Mouse (Mus musculus) ES-Bruce4 (cell line): Measurements from ENCODE around the gene Yipf2. TPM values are rescaled to one million over a fixed set of nuclear protein-coding genes. Genes with fewer than 3 reads are reported as not detected.

Experiments
- H3K27ac ChIP-seq: 2 replicates; pipeline ENCODE4 v1.5.1; 2012; ENCODE audit warnings: low read length, inconsistent platforms; ENCODE audit not compliant: insufficient read depth
- H3K27me3 ChIP-seq: 2 replicates; pipeline ENCODE4 v1.6.1; 2012; ENCODE audit warnings: mild to moderate bottlenecking, low read length, inconsistent platforms; ENCODE audit not compliant: control insufficient read depth, poor library complexity, insufficient read depth, severe bottlenecking
- H3K36me3 ChIP-seq: 2 replicates; pipeline ENCODE4 v1.6.1; 2012; ENCODE audit warnings: inconsistent platforms, mild to moderate bottlenecking, low read length, moderate library complexity; ENCODE audit not compliant: control insufficient read depth, poor library complexity, insufficient read depth, severe bottlenecking
- H3K4me1 ChIP-seq: one replicate; pipeline ENCODE4 v1.8.1; 2011; ENCODE audit warnings: low read length; ENCODE audit not compliant: control insufficient read depth, insufficient read depth
- H3K4me3 ChIP-seq: 2 replicates; pipeline ENCODE4 v1.5.1; 2011; ENCODE audit warnings: low read depth, mild to moderate bottlenecking, low read length
- H3K9ac ChIP-seq: 2 replicates; pipeline ENCODE4 v1.6.1; 2012; ENCODE audit warnings: low read depth, mild to moderate bottlenecking, inconsistent platforms; ENCODE audit not compliant: poor library complexity, severe bottlenecking
- H3K9me3 ChIP-seq: replicated peaks from 2 replicates; pipeline ENCODE4 v1.6.1; 2012; ENCODE audit warnings: mild to moderate bottlenecking, low read length, inconsistent platforms; ENCODE audit not compliant: control insufficient read depth, poor library complexity, insufficient read depth, severe bottlenecking
- CTCF ChIP-seq: IDR thresholded peaks from one replicate; pipeline ENCODE4 v1.8.1; 2011; ENCODE audit warnings: low read depth, low read length
- EP300 ChIP-seq: IDR thresholded peaks from 2 replicates; pipeline ENCODE4 v1.6.1; 2011; ENCODE audit warnings: low read depth, low read length; ENCODE audit not compliant: insufficient read depth
- POLR2A ChIP-seq: IDR thresholded peaks from one replicate; pipeline ENCODE4 v1.8.1; 2011; ENCODE audit warnings: low read length; ENCODE audit not compliant: insufficient read depth
- polyA plus RNA-seq: library from polyadenylated mRNA; stranded (reverse); fragments of >200 nt; gene quantifications from 2 replicates; pipeline ENCODE4 v1.2.4, GENCODE M21; 2011; ENCODE audit warnings: low read depth; ENCODE audit not compliant: missing spikeins, insufficient read depth, insufficient read length

The Yipf2 gene
- polyA plus RNA-seq, 1 experiment: 17.4 TPM

DNA sequence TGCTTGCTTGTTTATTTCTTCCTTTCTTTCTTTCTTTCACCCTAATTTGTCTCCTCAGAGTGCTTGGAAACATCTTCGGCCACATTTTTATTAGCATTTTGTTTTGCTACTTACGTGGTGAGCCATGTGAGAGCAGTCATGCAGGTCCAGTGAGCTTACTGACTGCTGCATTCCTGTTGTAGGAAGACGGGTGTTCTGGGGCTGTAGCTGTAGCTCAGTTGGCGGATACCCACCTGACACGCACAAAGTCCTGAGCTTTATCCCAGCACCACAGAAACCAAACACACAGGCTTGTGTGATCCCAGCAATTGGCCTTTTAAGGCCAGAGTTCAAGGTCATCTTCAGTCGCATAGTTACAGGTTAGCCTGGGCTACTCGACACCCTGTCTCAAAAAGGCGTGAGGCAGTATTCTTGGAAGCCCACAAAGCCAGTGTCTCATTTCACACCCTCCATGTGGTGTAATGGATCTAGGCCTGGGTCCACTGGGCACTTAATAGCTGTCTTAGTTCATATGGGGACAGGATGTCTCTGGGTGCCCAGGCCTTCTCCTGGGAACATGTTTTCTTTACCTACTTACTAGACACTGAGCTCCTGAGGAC, 23.9 kb downstream of the Yipf2 start:
- no peaks in the 10 kb centered on the region for H3K9me3 ChIP-seq
- no peak overlapping the region for H3K27ac ChIP-seq
- H3K4me1 ChIP-seq: peaks cover 6% of the 10 kb centered on the region
- peaks cover 26% of the 10 kb centered on the region for H3K36me3 ChIP-seq
- TF ChIP-seq POLR2A (no peak), CTCF (no peak), EP300 (no peak)
- no peak overlapping the region for H3K9ac ChIP-seq
- H3K4me3 ChIP-seq: no peak overlapping the region
- no peaks in the 10 kb centered on the region for H3K27me3 ChIP-seq

DNA sequence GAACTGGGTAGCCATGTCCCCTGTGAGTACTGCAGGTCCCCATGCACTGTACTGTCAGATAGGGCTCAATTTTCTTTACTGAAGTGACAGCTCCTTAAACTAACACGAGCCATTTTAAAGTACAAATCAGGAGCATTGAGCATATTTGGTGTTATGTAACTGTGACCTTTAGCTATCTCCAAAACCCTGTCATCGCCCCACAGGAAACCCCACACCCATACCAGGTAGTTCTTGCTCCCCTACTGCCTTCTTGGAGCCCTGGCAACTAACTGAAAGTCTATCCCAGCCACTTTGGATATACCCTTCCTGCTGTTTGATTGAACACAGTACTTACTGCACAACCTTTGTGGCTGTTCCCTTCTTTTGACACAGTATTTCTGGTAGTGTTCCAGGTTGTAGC, 25.6 kb downstream of the Yipf2 start:
- peaks cover 20% of the 10 kb centered on the region for H3K36me3 ChIP-seq
- no peaks in the 10 kb centered on the region for H3K9me3 ChIP-seq
- H3K27me3 ChIP-seq: no peaks in the 10 kb centered on the region
- no peak overlapping the region for H3K4me3 ChIP-seq
- H3K9ac ChIP-seq: no peak overlapping the region
- peaks cover 6% of the 10 kb centered on the region for H3K4me1 ChIP-seq
- no peak for TF ChIP-seq POLR2A
- no peak for TF ChIP-seq CTCF
- TF ChIP-seq EP300: no peak
- H3K27ac ChIP-seq: no peak overlapping the region

DNA sequence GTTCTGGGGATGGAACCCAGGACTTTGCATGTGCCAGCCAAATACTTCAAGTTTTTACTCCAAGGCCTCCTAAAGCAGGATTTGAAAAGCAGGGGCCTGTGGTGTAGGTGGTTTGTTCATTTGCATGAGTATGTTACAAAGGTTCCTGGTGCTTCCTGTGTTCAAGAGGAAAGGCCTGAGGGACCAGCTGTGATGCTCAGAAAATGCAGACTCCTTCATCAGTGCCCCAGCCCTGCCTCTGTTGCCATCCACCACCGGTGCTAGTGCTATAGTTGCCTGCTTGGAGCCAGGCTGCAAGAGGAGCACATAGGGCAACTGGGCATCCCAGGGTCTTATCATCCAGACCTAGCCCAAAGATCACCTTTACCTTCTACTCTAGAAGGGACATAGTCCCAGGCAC, 26.1 kb downstream of the Yipf2 start:
- Histone ChIP-seq H3K4me1 (peaks cover 6% of the 10 kb centered on the region), H3K36me3 (peaks cover 18% of the 10 kb centered on the region), H3K9ac (no peak overlapping the region), H3K9me3 (no peaks in the 10 kb centered on the region), H3K27me3 (no peaks in the 10 kb centered on the region), H3K4me3 (no peak overlapping the region), H3K27ac (no peak overlapping the region)
- TF ChIP-seq CTCF (no peak), POLR2A (no peak), EP300 (no peak)

DNA sequence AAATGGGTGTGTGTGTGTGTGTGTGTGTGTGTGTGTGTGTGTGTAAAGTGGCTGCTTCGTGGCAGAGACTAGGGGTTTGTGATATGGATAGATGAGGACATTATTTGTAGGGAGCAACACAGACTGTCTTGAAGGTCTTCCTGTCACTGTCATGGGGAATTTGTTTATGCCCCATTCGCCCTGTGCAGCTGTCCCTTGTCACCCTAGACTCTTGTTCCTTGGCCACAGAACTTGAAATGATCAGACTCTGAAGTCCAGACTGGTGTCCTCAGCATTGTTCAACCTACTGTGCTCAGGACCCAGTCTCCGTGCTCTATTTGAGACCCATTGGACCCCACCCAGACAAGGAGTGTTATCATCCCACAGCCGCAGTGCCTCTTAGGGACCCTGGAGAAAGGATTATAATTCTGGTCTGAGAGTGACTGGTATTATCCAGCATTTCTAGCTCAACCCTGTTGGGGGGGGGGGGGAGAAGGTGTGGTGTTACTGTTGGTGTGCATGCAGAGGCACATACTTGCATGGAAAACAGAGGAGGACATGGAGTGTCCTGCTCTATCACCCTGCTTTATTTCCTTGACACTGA, 27.5 kb downstream of the Yipf2 start:
- H3K36me3 ChIP-seq: peaks cover 10% of the 10 kb centered on the region
- H3K4me3 ChIP-seq: no peak overlapping the region
- no peaks in the 10 kb centered on the region for H3K9me3 ChIP-seq
- H3K4me1 ChIP-seq: peaks cover 6% of the 10 kb centered on the region
- no peak overlapping the region for H3K9ac ChIP-seq
- H3K27ac ChIP-seq: peak overlapping the region; percentile 36; the same call in 1 of the 2 replicates
- TF ChIP-seq EP300 (no peak), CTCF (no peak), POLR2A (no peak)
- no peaks in the 10 kb centered on the region for H3K27me3 ChIP-seq

DNA sequence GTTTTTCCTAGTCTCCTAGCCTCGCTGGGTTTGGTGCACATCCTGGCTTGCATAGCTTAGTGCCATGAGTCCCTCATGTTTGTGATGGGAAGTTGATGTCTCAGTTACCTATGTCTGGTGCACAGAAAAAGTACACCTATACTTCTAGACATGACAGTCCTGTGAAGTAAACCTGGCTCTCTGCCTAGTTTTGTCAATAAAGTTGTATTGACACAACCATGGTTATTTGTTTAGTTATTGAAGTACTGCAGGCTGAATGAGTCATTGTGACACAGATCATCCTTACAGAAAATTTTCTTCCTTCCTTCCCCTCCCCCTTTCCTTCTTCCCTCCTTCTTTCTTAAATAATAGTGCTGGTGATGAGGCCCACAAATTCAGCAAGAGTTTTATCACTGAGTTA, 28.2 kb downstream of the Yipf2 start:
- Histone ChIP-seq H3K27ac (no peak overlapping the region), H3K4me1 (peaks cover 6% of the 10 kb centered on the region), H3K27me3 (no peaks in the 10 kb centered on the region), H3K9me3 (no peaks in the 10 kb centered on the region), H3K36me3 (peaks cover 5% of the 10 kb centered on the region), H3K9ac (no peak overlapping the region), H3K4me3 (no peak overlapping the region)
- no peak for TF ChIP-seq EP300
- no peak for TF ChIP-seq CTCF
- TF ChIP-seq POLR2A: no peak

DNA sequence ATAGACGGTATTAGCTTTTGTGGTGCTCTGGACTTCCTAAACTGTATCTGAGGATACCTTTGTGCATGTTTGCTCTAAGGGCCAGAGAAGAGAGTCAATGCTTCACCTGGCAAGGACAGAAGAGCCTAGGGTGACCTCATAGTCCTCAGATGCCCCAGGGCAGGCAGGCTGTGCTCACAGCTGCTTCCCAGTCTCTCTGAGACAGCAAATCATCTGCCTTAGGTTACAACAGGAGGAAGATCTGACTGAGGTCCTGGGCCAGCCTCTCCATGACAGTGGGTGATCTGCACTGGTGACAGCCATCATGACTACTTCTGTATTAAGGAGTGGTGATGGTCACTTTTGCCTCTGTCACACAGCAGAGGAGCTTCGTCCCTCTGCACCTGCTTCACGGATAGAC, 33.5 kb downstream of the Yipf2 start:
- no peak overlapping the region for H3K9ac ChIP-seq
- H3K4me1 ChIP-seq: peaks cover 12% of the 10 kb centered on the region
- H3K36me3 ChIP-seq: peaks cover 5% of the 10 kb centered on the region
- no peak overlapping the region for H3K27ac ChIP-seq
- TF ChIP-seq EP300 (no peak), POLR2A (no peak), CTCF (no peak)
- H3K4me3 ChIP-seq: no peak overlapping the region
- no peaks in the 10 kb centered on the region for H3K9me3 ChIP-seq
- no peaks in the 10 kb centered on the region for H3K27me3 ChIP-seq
